Mouse (Mus musculus): ENCODE results near the gene Abhd6. TPM values are rescaled to one million over a fixed set of nuclear protein-coding genes. Genes with fewer than 3 reads are reported as not detected.

The Abhd6 gene
- 32.9 and 59.1 TPM in 2 replicates for polyA plus RNA-seq (2012; rRNA removed)

DNA sequence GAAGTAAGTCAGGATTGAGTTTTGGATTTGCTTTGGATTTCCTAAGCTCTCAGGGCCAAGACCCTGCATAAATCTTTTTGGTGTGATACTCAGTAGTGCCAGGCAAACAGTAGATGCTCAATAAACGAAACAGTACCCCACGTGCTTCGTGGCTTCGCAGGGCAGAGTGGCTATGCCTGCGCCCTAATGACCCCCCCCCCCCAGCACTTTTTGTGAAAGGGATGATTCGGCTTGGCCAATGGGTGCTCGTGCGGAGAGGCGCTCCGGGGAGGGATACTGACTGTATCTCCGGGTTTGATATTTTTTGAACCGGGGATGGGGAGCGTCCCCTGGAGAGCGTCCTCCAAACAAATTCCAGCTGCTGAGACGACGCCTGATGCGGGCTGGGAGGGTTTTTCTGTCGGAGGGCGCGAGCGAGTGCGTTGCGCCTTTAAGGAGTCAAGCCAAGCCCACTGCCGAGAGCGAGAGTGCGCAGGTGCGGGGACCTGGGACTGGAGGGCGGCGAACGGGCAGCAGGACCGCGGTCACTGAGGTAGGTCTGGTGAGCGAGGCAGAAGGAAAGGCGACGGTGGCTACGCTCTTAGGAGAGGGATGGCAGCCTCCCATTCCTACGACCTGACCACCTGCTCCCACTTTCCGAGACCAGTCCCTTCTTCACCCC lies at the start of gene Abhd6:
Gene Abhd6, plus strand, starts transcription at position 471 of the 661 bp plus-strand sequence.
- no peak within 1 kb of the TSS for H3K27ac ChIP-seq (ENCODE audit: insufficient read depth, low read depth, low read length)
- H3K4me1 ChIP-seq (ENCODE audit: control insufficient read depth, insufficient read depth, insufficient read length, low read length) = peaks cover 4% of the 10 kb centered on the region; the same call in 1 of the 2 replicates
- peak within 1 kb of the TSS; percentile 94 for H3K4me3 ChIP-seq (ENCODE audit: low read depth, low read length)
- H3K36me3 ChIP-seq (ENCODE audit: control insufficient read depth, insufficient read depth, low read length) = no peaks in the 10 kb centered on the region
- 2% methylated on average over 38 of the region's 38 CpGs for WGBS
- TF ChIP-seq POLR2A (IDR thresholded peaks at IDR 0.05; ENCODE audit: low read depth, low read length) = peak; percentile 59; the same call in 1 of the 2 replicates
- TF ChIP-seq CTCF (IDR thresholded peaks at IDR 0.05; ENCODE audit: extremely low read depth, insufficient read length, insufficient replicate concordance, low read depth, low read length) = no peak
- no peaks in the 10 kb centered on the region for H3K27me3 ChIP-seq (ENCODE audit: control insufficient read depth, insufficient read depth, low read length)

GRCm38 (mm10) chr14:7954071-7954471 lies 48.6 kb upstream of the Abhd6 start:
- Histone ChIP-seq H3K27ac (ENCODE audit: insufficient read depth, low read depth, low read length) (peak overlapping the region; percentile 94), H3K4me1 (ENCODE audit: control insufficient read depth, insufficient read depth, insufficient read length, low read length) (peaks cover 32% of the 10 kb centered on the region; the same call in 1 of the 2 replicates), H3K36me3 (ENCODE audit: control insufficient read depth, insufficient read depth, low read length) (peaks cover 13% of the 10 kb centered on the region), H3K4me3 (ENCODE audit: low read depth, low read length) (no peak overlapping the region), H3K27me3 (ENCODE audit: control insufficient read depth, insufficient read depth, low read length) (no peaks in the 10 kb centered on the region)
- 21% methylated on average over 6 of the region's 6 CpGs for WGBS
- no peak for TF ChIP-seq POLR2A (IDR thresholded peaks at IDR 0.05; ENCODE audit: low read depth, low read length)
- no peak for TF ChIP-seq CTCF (IDR thresholded peaks at IDR 0.05; ENCODE audit: extremely low read depth, insufficient read length, insufficient replicate concordance, low read depth, low read length)

DNA sequence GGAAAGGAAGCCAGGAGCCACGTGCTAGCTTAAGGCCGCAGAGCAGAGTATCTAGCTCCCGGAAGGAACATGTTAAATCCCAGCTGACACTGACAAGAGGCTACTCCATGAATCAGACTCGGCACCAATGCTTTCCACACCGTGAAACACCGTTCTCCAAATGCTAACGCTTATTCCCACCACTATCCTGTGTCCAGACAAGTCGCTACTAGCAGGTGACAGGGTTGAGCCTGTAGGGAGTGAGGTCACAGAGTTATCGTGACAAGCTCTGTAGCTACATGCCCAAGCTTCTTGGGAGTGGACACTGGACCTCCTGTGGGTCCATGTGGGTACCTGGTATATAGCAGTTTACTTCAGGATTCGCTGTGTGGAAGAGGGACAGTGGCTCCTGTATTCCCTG lies 46.3 kb upstream of the Abhd6 start:
- H3K4me1 ChIP-seq (ENCODE audit: control insufficient read depth, insufficient read depth, insufficient read length, low read length) = peaks cover 33% of the 10 kb centered on the region; the same call in 1 of the 2 replicates
- no peak overlapping the region for H3K4me3 ChIP-seq (ENCODE audit: low read depth, low read length)
- H3K27me3 ChIP-seq (ENCODE audit: control insufficient read depth, insufficient read depth, low read length) = no peaks in the 10 kb centered on the region
- no peak for TF ChIP-seq POLR2A (IDR thresholded peaks at IDR 0.05; ENCODE audit: low read depth, low read length)
- TF ChIP-seq CTCF (IDR thresholded peaks at IDR 0.05; ENCODE audit: extremely low read depth, insufficient read length, insufficient replicate concordance, low read depth, low read length) = no peak
- H3K27ac ChIP-seq (ENCODE audit: insufficient read depth, low read depth, low read length) = no peak overlapping the region
- no peaks in the 10 kb centered on the region for H3K36me3 ChIP-seq (ENCODE audit: control insufficient read depth, insufficient read depth, low read length)
- WGBS = 88% methylated on average over 10 of the region's 10 CpGs

DNA sequence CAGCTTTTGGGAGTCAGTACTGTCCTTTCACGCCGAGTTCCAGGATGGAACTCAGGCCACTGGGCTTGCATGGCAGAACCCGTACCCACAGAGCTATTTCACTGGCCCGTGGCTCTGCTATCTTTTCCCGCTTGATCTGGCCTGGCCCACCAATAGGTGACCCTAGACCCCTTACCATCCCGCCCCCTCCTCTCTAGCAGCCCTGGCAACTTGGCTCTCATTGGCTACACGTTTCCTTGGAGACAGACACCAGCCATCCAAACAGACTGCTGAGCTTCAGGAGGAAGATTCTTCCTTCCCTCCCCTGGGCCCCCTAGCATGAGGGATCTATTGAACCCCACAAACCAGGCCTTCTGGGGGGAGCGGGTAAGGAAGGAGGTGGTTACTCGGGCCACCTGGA lies 45.7 kb upstream of the Abhd6 start, which contains the start of gene Gm45521:
Gene Gm45521, plus strand, starts transcription at position 240 of the 400 bp plus-strand sequence.
- Histone ChIP-seq H3K36me3 (ENCODE audit: control insufficient read depth, insufficient read depth, low read length) (no peaks in the 10 kb centered on the region), H3K27ac (ENCODE audit: insufficient read depth, low read depth, low read length) (no peak within 1 kb of the TSS), H3K4me3 (ENCODE audit: low read depth, low read length) (no peak within 1 kb of the TSS), H3K4me1 (ENCODE audit: control insufficient read depth, insufficient read depth, insufficient read length, low read length) (peaks cover 34% of the 10 kb centered on the region; the same call in 1 of the 2 replicates), H3K27me3 (ENCODE audit: control insufficient read depth, insufficient read depth, low read length) (no peaks in the 10 kb centered on the region)
- no peak for TF ChIP-seq CTCF (IDR thresholded peaks at IDR 0.05; ENCODE audit: extremely low read depth, insufficient read length, insufficient replicate concordance, low read depth, low read length)
- no peak for TF ChIP-seq POLR2A (IDR thresholded peaks at IDR 0.05; ENCODE audit: low read depth, low read length)
- WGBS = 89% methylated on average over 9 of the region's 9 CpGs

DNA sequence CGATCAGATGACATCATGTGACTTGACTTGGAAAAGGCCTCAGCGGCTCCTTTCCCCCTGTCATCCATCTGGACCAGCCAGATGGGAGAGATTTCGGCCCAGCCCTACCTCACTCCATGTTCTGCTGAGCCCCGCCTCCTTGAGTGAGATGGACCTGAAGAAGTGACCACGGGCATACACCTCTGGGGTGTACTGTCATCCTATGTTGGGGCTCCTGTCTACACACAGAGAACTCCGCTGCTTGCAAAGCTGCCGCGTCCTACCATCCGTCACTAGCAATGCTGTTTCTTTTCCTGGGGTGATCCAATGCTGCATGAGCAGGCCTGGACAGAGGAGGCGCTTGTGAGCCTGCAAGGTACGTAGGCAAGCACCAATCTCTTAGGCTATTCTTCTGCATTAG lies 42.1 kb upstream of the Abhd6 start:
- no peak overlapping the region for H3K27ac ChIP-seq (ENCODE audit: insufficient read depth, low read depth, low read length)
- H3K36me3 ChIP-seq (ENCODE audit: control insufficient read depth, insufficient read depth, low read length) = no peaks in the 10 kb centered on the region
- no peaks in the 10 kb centered on the region for H3K27me3 ChIP-seq (ENCODE audit: control insufficient read depth, insufficient read depth, low read length)
- WGBS = 83% methylated on average over 11 of the region's 11 CpGs
- peaks cover 10% of the 10 kb centered on the region; the same call in 1 of the 2 replicates for H3K4me1 ChIP-seq (ENCODE audit: control insufficient read depth, insufficient read depth, insufficient read length, low read length)
- TF ChIP-seq POLR2A (IDR thresholded peaks at IDR 0.05; ENCODE audit: low read depth, low read length) (no peak), CTCF (IDR thresholded peaks at IDR 0.05; ENCODE audit: extremely low read depth, insufficient read length, insufficient replicate concordance, low read depth, low read length) (no peak)
- H3K4me3 ChIP-seq (ENCODE audit: low read depth, low read length) = no peak overlapping the region

- H3K4me1 ChIP-seq (ENCODE audit: control insufficient read depth, insufficient read depth, insufficient read length, low read length) = peaks cover 8% of the 10 kb centered on the region; the same call in 1 of the 2 replicates
- 25% methylated on average over 5 of the region's 5 CpGs for WGBS
- no peak overlapping the region for H3K27ac ChIP-seq (ENCODE audit: insufficient read depth, low read depth, low read length)
- H3K27me3 ChIP-seq (ENCODE audit: control insufficient read depth, insufficient read depth, low read length) = no peaks in the 10 kb centered on the region
- TF ChIP-seq CTCF (IDR thresholded peaks at IDR 0.05; ENCODE audit: extremely low read depth, insufficient read length, insufficient replicate concordance, low read depth, low read length) = no peak
- TF ChIP-seq POLR2A (IDR thresholded peaks at IDR 0.05; ENCODE audit: low read depth, low read length) = no peak
- no peaks in the 10 kb centered on the region for H3K36me3 ChIP-seq (ENCODE audit: control insufficient read depth, insufficient read depth, low read length)
- H3K4me3 ChIP-seq (ENCODE audit: low read depth, low read length) = no peak overlapping the region
Measured at GRCm38 (mm10) chr14:7961714-7962113, 41.0 kb upstream of the Abhd6 start.

DNA sequence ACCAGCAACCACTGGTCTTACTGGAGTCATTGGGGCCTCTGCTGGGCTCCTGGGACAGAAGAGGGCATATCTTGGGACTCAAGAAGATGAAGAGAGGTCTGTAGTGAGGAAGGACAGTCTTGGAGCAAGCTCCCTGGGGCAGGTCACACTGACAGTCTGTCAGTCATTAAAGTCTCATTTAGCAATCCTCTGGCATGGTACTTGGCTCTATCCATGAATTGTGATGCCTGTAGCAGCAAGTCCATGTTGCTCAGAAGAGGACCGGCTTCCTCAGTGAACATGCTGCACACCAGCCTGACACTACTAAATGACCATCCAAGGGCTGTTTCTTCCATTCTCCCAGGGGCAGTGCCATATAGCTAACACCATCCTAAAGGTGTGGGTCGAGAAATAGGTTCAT lies 40.1 kb upstream of the Abhd6 start:
- 89% methylated on average over 2 of the region's 2 CpGs for WGBS
- Histone ChIP-seq H3K36me3 (ENCODE audit: control insufficient read depth, insufficient read depth, low read length) (no peaks in the 10 kb centered on the region), H3K4me3 (ENCODE audit: low read depth, low read length) (no peak overlapping the region), H3K27me3 (ENCODE audit: control insufficient read depth, insufficient read depth, low read length) (no peaks in the 10 kb centered on the region), H3K27ac (ENCODE audit: insufficient read depth, low read depth, low read length) (no peak overlapping the region), H3K4me1 (ENCODE audit: control insufficient read depth, insufficient read depth, insufficient read length, low read length) (peaks cover 6% of the 10 kb centered on the region; the same call in 1 of the 2 replicates)
- TF ChIP-seq CTCF (IDR thresholded peaks at IDR 0.05; ENCODE audit: extremely low read depth, insufficient read length, insufficient replicate concordance, low read depth, low read length) (no peak), POLR2A (IDR thresholded peaks at IDR 0.05; ENCODE audit: low read depth, low read length) (no peak)

Data from small intestine, adult 2 months (tissue).